Mouse (Mus musculus) MEL (cell line): ENCODE measurements around the gene Cnga3.

Source experiments
- BHLHE40 ChIP-seq: IDR thresholded peaks from 2 replicates; pipeline ENCODE4 v1.6.1; 2012; ENCODE audit warnings: low read depth, mild to moderate bottlenecking, inconsistent platforms, low read length, improper control_type of control experiment, borderline replicate concordance
- CTCF ChIP-seq, 3 experiments: IDR thresholded peaks in 2 of 3; conservative IDR thresholded peaks in 1 of 3; 2 replicates each; pipeline ENCODE4 v1.5.1; 2011 to 2012; ENCODE audit warnings: low read length in 3 of 3, low read depth in 2 of 3, mild to moderate bottlenecking in 2 of 3, improper control_type of control experiment in 1 of 3, inconsistent platforms in 1 of 3, mixed read lengths in 1 of 3, moderate library complexity in 1 of 3; ENCODE audit not compliant: control insufficient read depth in 1 of 3, insufficient read depth in 1 of 3, poor library complexity in 1 of 3, severe bottlenecking in 1 of 3
- ETS1 ChIP-seq: IDR thresholded peaks from 2 replicates; pipeline ENCODE4 v1.6.1; 2012; ENCODE audit warnings: low read depth, mild to moderate bottlenecking, inconsistent platforms, low read length, improper control_type of control experiment, moderate library complexity
- GATA1 ChIP-seq: IDR thresholded peaks from 2 replicates; pipeline ENCODE4 v1.6.1; 2011; ENCODE audit warnings: low read depth, low read length, improper control_type of control experiment
- MAX ChIP-seq: IDR thresholded peaks from 2 replicates; pipeline ENCODE4 v1.6.1; 2011; ENCODE audit warnings: low read length, improper control_type of control experiment
- MEF2A ChIP-seq: IDR thresholded peaks from 2 replicates; pipeline ENCODE4 v1.6.1; 2014; ENCODE audit warnings: low read depth, mild to moderate bottlenecking, inconsistent platforms, low read length, improper control_type of control experiment; ENCODE audit not compliant: poor library complexity, insufficient replicate concordance, severe bottlenecking; ENCODE audit errors: extremely low read depth
- MXI1 ChIP-seq: IDR thresholded peaks from 2 replicates; pipeline ENCODE4 v1.6.1; 2011; ENCODE audit warnings: mild to moderate bottlenecking, low read depth, low read length, improper control_type of control experiment
- MYC ChIP-seq: IDR thresholded peaks from 2 replicates; pipeline ENCODE4 v1.6.1; 2011; ENCODE audit warnings: low read depth, mild to moderate bottlenecking, low read length, improper control_type of control experiment, moderate library complexity
- POLR2A ChIP-seq, 2 experiments: IDR thresholded peaks; 2 replicates each; pipeline ENCODE4 v1.6.1; 2011 to 2012; ENCODE audit warnings: low read length in 2 of 2, mild to moderate bottlenecking in 2 of 2, control low read depth in 1 of 2, improper control_type of control experiment in 1 of 2, low read depth in 1 of 2, moderate library complexity in 1 of 2; ENCODE audit not compliant: control insufficient read depth in 1 of 2, insufficient read depth in 1 of 2, poor library complexity in 1 of 2
- SIN3A ChIP-seq: IDR thresholded peaks from 2 replicates; pipeline ENCODE4 v1.6.1; 2012; ENCODE audit warnings: low read length, improper control_type of control experiment, inconsistent platforms
- ZMIZ1 ChIP-seq: IDR thresholded peaks from 2 replicates; pipeline ENCODE4 v1.6.1; 2012; ENCODE audit warnings: low read depth, mild to moderate bottlenecking, inconsistent platforms, low read length, improper control_type of control experiment, moderate library complexity
- ZNF384 ChIP-seq: IDR thresholded peaks from 2 replicates; pipeline ENCODE4 v1.6.1; 2012; ENCODE audit warnings: low read depth, mild to moderate bottlenecking, inconsistent platforms, low read length, improper control_type of control experiment

- TF ChIP-seq POLR2A (IDR thresholded peaks at IDR 0.05; ENCODE audit: control insufficient read depth in 1 of 2, insufficient read depth in 1 of 2, low read depth in 1 of 2, low read length in 2 of 2, poor library complexity in 1 of 2) (no peak), CTCF (IDR thresholded peaks at IDR 0.05 in 2 of 3, conservative IDR thresholded peaks at IDR 0.05 in 1 of 3; ENCODE audit: control insufficient read depth in 1 of 3, insufficient read depth in 1 of 3, low read depth in 2 of 3, low read length in 3 of 3, poor library complexity in 1 of 3, severe bottlenecking in 1 of 3) (no peak), BHLHE40 (no peak), ZMIZ1 (no peak), ZNF384 (no peak), GATA1 (no peak), MYC (no peak), SIN3A (no peak), MAX (no peak), MXI1 (no peak), ETS1 (no peak), MEF2A (no peak)
These were observed 93.9 kb downstream of the Cnga3 start for GRCm38 (mm10) chr1:37308021-37308742.
